8 mouse cellular contexts compared by ENCODE assay signal in the genomic region with DNA sequence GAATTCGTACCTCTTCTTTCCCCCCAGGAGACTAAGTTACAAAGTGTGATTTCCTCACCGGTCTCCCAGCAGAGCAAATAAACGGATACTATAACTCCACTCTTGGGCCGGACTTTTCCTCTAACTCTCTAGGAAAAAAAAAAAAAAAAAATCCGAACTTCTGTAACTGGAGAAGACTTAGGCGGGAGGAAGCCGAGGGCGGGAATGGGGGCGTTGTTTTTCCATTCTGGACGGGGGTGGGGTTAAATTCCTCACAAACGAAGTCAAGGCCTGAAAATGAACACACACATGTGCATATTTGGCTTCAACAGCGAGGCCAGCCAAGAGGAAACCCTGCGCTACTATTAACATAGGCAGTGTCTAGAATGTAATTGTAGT. TPM values are rescaled to one million over a fixed set of nuclear protein-coding genes. Genes with fewer than 3 reads are reported as not detected.
DNase-seq lines count a peak whose midpoint lies in the region; ATAC-seq and TF ChIP-seq lines count a peak whose summit lies in the region.

No protein-coding gene starts in this region.

- no peaks in the 10 kb centered on the region for H3K27me3 ChIP-seq in hindbrain, embryonic 15.5 days
- no peaks in the 10 kb centered on the region for H3K27me3 ChIP-seq in liver, embryonic 13.5 days
- no peaks in the 10 kb centered on the region for H3K27me3 ChIP-seq in myocyte (ENCODE audit: control insufficient read depth, insufficient read depth, insufficient read length)

- peak overlapping the region; percentile 86 for H3K27ac ChIP-seq in hindbrain, embryonic 15.5 days (replicated peaks)
- peak overlapping the region; percentile 70 for H3K27ac ChIP-seq in liver, embryonic 13.5 days

- peak overlapping the region; percentile 84 for H3K4me3 ChIP-seq in hindbrain, embryonic 15.5 days
- peak overlapping the region; percentile 76 for H3K4me3 ChIP-seq in liver, embryonic 13.5 days (replicated peaks)
- peak overlapping the region; percentile 51 for H3K4me3 ChIP-seq in myocyte

- H3K9me3 ChIP-seq in hindbrain, embryonic 15.5 days = no peaks in the 10 kb centered on the region
- no peaks in the 10 kb centered on the region for H3K9me3 ChIP-seq in liver, embryonic 13.5 days (replicated peaks)

- peak overlapping the region; percentile 64 for H3K4me2 ChIP-seq in hindbrain, embryonic 15.5 days
- peak overlapping the region; percentile 86 for H3K4me2 ChIP-seq in liver, embryonic 13.5 days
- H3K4me2 ChIP-seq in myocyte (ENCODE audit: low read depth) = peak overlapping the region; percentile 82

- H3K4me1 ChIP-seq in hindbrain, embryonic 15.5 days (replicated peaks) = peaks cover 11% of the 10 kb centered on the region
- H3K4me1 ChIP-seq in liver, embryonic 13.5 days (replicated peaks) = peaks cover 25% of the 10 kb centered on the region

- peak overlapping the region; percentile 79 for H3K9ac ChIP-seq in hindbrain, embryonic 15.5 days
- H3K9ac ChIP-seq in liver, embryonic 13.5 days = peak overlapping the region; percentile 79

- H3ac ChIP-seq in myocyte (ENCODE audit: control insufficient read depth, insufficient read length) = peak overlapping the region; percentile 39

- ATAC-seq in hindbrain, embryonic 15.5 days (ENCODE audit: low FRiP score, low read depth) = no peak; the same call in 1 of the 2 replicates
- peak; percentile 32 for ATAC-seq in liver, embryonic 13.5 days (ENCODE audit: low read depth)

- peak; percentile 76 for DNase-seq in ovary, adult 18-20 months (ENCODE audit: low spot score)
- DNase-seq in ovary, postnatal 10 days (ENCODE audit: low spot score) = no peak
- DNase-seq in cerebellum, adult 9-10 months = peak; percentile 12
- peak; percentile 55 to 63 for DNase-seq in gastrocnemius, adult 8-10 months (ENCODE audit: low spot score in 2 of 2)
- DNase-seq in liver, embryonic 13.5 days = no peak
- no peak for DNase-seq in frontal cortex, postnatal 36 days (ENCODE audit: low spot score in 2 of 2)

- under 1% methylated on average over 13 of the region's 13 CpGs for WGBS in hindbrain, embryonic 15.5 days
- WGBS in liver, embryonic 13.5 days (ENCODE audit: insufficient replicate concordance) = 1% methylated on average over 13 of the region's 13 CpGs

- TF ChIP-seq POLR2A in myocyte (IDR thresholded peaks at IDR 0.05; ENCODE audit: insufficient read length, low read depth) = peak; percentile 34

- no peaks in the 10 kb centered on the region; the same call in 1 of the 2 replicates for H3K36me3 ChIP-seq in hindbrain, embryonic 15.5 days
- no peaks in the 10 kb centered on the region for H3K36me3 ChIP-seq in liver, embryonic 13.5 days
- peaks cover 2% of the 10 kb centered on the region for H3K36me3 ChIP-seq in myocyte (ENCODE audit: control insufficient read depth, insufficient read depth)

- H3K79me2 ChIP-seq in myocyte (ENCODE audit: control insufficient read depth, insufficient read depth) = no peaks in the 10 kb centered on the region

TF ChIP-seq in myocyte, 11 proteins besides CTCF, POLR2A, EP300 and RAD21:
- TF ChIP-seq SRF (IDR thresholded peaks at IDR 0.05; ENCODE audit: control insufficient read depth, insufficient read length, low read depth) (peak; percentile 78), TCF3 (IDR thresholded peaks at IDR 0.05; ENCODE audit: insufficient read length, low read depth) (no peak)

RNA-seq across cellular contexts. Expression of a gene that starts 19.1 kb away (rescaled TPM):
- total RNA-seq in gastrocnemius, adult 8-10 months (2022) = 100 to 1,000 TPM; 108 to 111 (median 109) TPM
- 135 and 144 TPM in 2 replicates for polyA plus RNA-seq in hindbrain, embryonic 15.5 days (2015; fragmentation: Nextera tagmentation; extraction: Ambion mirVana)
- 25.5 and 29.8 TPM in 2 replicates for polyA plus RNA-seq in liver, embryonic 13.5 days (2015; fragmentation: Nextera tagmentation; extraction: Ambion mirVana)
- 33.0 TPM for polyA plus RNA-seq in myocyte (2012; fragmentation: generic; extraction: Trizol)

RNA-seq across cellular contexts. Expression of a gene that starts 53.2 kb away (rescaled TPM):
- 1 to 10 TPM; 5.2 to 7.5 (median 5.4) TPM for total RNA-seq in gastrocnemius, adult 8-10 months (2022)
- 82.7 and 84.3 TPM in 2 replicates for polyA plus RNA-seq in hindbrain, embryonic 15.5 days (2015; fragmentation: Nextera tagmentation; extraction: Ambion mirVana)
- polyA plus RNA-seq in liver, embryonic 13.5 days (2015; fragmentation: Nextera tagmentation; extraction: Ambion mirVana) = 20.4 and 23.6 TPM in 2 replicates
- 1.7 TPM for polyA plus RNA-seq in myocyte (2012; fragmentation: generic; extraction: Trizol)

Comparison
In these comparisons a context has a peak if more than half of its experiments do, and no peak if none do; other contexts are left out.
1. DNase-seq: peak in ovary, adult 18-20 months (single experiment), cerebellum, adult 9-10 months (single experiment) and gastrocnemius, adult 8-10 months (2 of 2); none in ovary, postnatal 10 days (single experiment), liver, embryonic 13.5 days (single experiment) and frontal cortex, postnatal 36 days (0 of 2).
2. Peak in every context shown above with its lines, with median percentiles within 50 percentile points of each other: H3K4me2 ChIP-seq and H3K4me3 ChIP-seq.